Mouse (Mus musculus): ENCODE results near the gene Zfp663. TPM values are rescaled to one million over a fixed set of nuclear protein-coding genes. Genes with fewer than 3 reads are reported as not detected.

The Zfp663 gene
- 3.0 and 3.2 TPM in 2 replicates for polyA plus RNA-seq (2016; fragmentation: Nextera tagmentation; extraction: Ambion mirVana)

DNA sequence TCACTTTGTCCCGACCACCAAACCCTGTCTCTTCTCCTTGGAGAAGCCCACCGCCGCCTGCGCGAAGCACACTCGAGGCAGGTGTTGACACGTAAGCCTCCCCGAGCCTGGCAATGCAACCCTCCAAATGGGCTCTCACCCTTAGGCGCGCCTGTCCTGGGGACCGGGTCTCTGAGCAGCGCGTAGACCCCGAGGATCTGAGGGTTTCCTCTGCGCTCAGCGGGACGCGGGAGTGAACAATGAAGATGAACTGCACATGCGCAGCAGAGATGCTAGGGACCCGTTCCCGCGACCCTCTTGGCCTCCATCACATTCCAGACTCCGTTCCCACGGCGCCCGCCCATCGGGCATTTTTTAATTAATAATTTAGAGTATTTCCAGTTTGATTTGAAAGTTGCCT, at the start of gene Zfp663:
Gene Zfp663 (minus strand): TSS at position 234 of the 400 bp plus-strand sequence.
- peaks cover 36% of the 10 kb centered on the region for H3K4me1 ChIP-seq
- WGBS, result 1% methylated on average over 27 of the region's 27 CpGs
- H3K4me3 ChIP-seq, result peak within 1 kb of the TSS; percentile 63
- no peaks in the 10 kb centered on the region for H3K9me3 ChIP-seq
- H3K27me3 ChIP-seq (replicated peaks; ENCODE audit: low read depth, poor library complexity, severe bottlenecking), result peaks cover 47% of the 10 kb centered on the region
- peak within 1 kb of the TSS; percentile 86 for H3K27ac ChIP-seq (replicated peaks)
- no peaks in the 10 kb centered on the region for H3K36me3 ChIP-seq (replicated peaks)
- DNase-seq (ENCODE audit: low spot score), result peak; percentile 71

DNA sequence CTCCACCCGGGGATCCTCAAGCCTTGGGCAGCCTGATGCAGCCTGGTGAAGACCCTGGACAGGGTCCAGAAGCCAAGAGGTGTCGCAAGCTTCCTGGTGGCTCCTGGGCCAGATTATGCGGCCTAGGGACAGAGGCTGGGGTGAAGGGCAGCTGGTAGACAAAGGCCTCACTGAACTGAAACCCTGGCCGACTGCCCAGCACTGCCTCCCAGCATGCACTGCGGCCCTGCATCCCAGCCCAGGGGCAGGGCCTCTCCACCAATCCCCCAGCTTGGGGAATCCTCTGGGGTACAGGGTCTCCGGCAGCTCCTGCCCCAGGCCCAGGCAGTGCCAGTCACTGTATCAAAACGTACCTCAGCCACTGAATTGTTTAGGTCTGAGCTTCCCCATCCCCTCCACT, 48.8 kb upstream of the Zfp663 start:
- Histone ChIP-seq H3K4me1 (peaks cover 59% of the 10 kb centered on the region), H3K9me3 (no peaks in the 10 kb centered on the region), H3K36me3 (replicated peaks) (no peaks in the 10 kb centered on the region), H3K27ac (replicated peaks) (peak overlapping the region; percentile 83), H3K4me3 (no peak overlapping the region), H3K27me3 (replicated peaks; ENCODE audit: low read depth, poor library complexity, severe bottlenecking) (no peaks in the 10 kb centered on the region)
- peak; percentile 37 for DNase-seq (ENCODE audit: low spot score)
- WGBS, result 60% methylated on average over 7 of the region's 7 CpGs

DNA sequence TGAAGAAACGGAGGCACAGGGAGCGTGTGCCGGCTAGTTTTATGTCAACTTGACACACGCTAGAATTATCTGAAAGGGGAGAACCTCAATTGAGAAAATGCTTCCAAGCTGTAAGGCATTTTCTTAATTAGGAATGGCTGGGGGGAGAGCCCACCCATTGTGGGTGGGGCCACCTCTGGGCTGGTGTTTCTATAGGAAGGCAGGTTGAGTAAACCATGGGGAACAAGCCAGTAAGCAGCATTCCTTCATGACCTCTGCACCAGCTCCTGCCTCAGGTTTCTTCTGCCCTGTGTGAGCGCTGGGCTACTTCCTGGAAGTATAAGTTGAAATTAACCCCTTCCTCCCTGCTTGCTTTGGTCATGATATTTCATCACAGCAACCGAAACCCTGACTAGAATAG, 47.3 kb upstream of the Zfp663 start:
- Histone ChIP-seq H3K4me1 (peaks cover 59% of the 10 kb centered on the region), H3K27me3 (replicated peaks; ENCODE audit: low read depth, poor library complexity, severe bottlenecking) (no peaks in the 10 kb centered on the region), H3K27ac (replicated peaks) (peak overlapping the region; percentile 83), H3K36me3 (replicated peaks) (no peaks in the 10 kb centered on the region), H3K9me3 (no peaks in the 10 kb centered on the region), H3K4me3 (0 out of 2 replicates have a peak overlapping the region, but pooled peaks have one; percentile 24)
- peak; percentile 86 for DNase-seq (ENCODE audit: low spot score)
- WGBS, result 28% methylated on average over 6 of the region's 6 CpGs

DNA sequence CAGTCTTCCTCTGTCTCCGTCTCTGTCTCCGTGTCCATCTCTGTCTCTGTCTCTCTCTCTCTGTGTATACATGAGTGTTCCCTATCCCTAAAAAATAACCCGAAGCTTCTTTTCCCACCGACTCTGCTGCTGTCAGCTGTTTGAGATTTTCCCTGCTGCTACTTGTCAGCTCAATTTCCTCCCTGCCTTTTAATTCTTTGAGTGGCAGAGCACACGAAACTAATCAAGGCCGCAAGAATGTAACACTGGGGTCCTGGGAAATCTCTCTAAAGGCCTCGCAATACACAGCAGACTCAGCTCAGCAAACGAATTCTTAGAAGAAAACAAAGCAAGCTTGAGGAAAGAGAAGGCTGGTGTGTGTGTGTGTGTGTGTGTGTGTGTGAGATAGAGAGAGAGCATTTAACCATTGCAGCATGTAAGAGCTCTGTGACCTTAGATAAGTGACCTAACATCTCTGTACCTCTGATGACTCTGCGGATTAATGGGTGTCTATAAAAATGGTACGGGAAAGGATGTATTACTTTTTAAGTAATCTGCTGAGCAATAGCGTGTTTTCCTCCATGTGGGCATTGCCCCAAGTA, 46.7 kb upstream of the Zfp663 start:
- DNase-seq (ENCODE audit: low spot score), result peak; percentile 59
- Histone ChIP-seq H3K36me3 (replicated peaks) (no peaks in the 10 kb centered on the region), H3K4me3 (peak overlapping the region; percentile 24; the same call in 1 of the 2 replicates), H3K9me3 (no peaks in the 10 kb centered on the region), H3K27me3 (replicated peaks; ENCODE audit: low read depth, poor library complexity, severe bottlenecking) (no peaks in the 10 kb centered on the region), H3K27ac (replicated peaks) (peak overlapping the region; percentile 83), H3K4me1 (peaks cover 55% of the 10 kb centered on the region)
- WGBS, result 28% methylated on average over 11 of the region's 11 CpGs

DNA sequence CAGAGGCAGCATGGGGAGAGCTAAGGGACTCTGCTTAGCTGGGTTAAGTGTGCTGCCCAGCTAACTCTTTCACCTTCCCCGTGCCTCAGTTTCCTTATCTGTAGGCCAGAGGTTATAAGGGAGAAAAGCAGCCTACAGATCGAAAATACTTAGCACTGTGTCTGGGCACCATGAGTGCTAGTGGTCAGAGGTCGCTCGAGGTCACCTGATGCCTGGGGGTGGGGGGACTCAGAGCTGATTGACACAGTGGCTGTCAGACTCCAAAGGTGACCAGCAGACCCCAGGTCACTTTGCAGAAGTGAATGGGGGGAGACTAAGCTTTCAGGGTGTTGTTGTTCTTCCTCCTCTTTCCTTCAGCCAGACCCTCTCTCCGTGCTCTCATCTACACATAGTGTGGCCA, 45.8 kb upstream of the Zfp663 start:
- Histone ChIP-seq H3K4me3 (no peak overlapping the region; the same call in 1 of the 2 replicates), H3K36me3 (replicated peaks) (no peaks in the 10 kb centered on the region), H3K27ac (replicated peaks) (peak overlapping the region; percentile 83), H3K9me3 (no peaks in the 10 kb centered on the region), H3K27me3 (replicated peaks; ENCODE audit: low read depth, poor library complexity, severe bottlenecking) (no peaks in the 10 kb centered on the region), H3K4me1 (peaks cover 46% of the 10 kb centered on the region)
- 46% methylated on average over 5 of the region's 5 CpGs for WGBS
- DNase-seq (ENCODE audit: low spot score), result no peak

DNA sequence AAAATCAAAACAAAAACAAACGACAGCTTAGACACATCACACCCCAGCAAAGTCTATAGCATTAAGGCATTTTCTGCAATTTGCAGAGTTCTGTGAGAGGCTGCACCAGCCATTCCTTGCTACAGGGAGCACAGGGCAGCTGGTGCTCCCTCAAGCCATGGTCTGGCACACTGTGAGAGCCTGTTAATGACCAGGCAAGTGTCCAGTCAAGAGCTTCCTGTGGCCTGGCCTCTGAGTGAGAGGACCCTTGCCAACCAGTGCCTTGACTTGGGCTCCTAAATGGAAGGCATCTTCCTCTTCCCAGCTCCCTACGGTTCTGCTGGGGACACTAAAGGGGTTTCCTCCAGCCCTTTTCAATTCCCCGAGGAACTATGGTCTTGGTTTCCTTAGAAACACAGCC, 45.4 kb upstream of the Zfp663 start:
- Histone ChIP-seq H3K27me3 (replicated peaks; ENCODE audit: low read depth, poor library complexity, severe bottlenecking) (no peaks in the 10 kb centered on the region), H3K4me1 (peaks cover 41% of the 10 kb centered on the region), H3K27ac (replicated peaks) (peak overlapping the region; percentile 83), H3K36me3 (replicated peaks) (no peaks in the 10 kb centered on the region), H3K9me3 (no peaks in the 10 kb centered on the region), H3K4me3 (no peak overlapping the region)
- DNase-seq (ENCODE audit: low spot score), result no peak
- WGBS, result 43% methylated on average over 3 of the region's 3 CpGs

DNA sequence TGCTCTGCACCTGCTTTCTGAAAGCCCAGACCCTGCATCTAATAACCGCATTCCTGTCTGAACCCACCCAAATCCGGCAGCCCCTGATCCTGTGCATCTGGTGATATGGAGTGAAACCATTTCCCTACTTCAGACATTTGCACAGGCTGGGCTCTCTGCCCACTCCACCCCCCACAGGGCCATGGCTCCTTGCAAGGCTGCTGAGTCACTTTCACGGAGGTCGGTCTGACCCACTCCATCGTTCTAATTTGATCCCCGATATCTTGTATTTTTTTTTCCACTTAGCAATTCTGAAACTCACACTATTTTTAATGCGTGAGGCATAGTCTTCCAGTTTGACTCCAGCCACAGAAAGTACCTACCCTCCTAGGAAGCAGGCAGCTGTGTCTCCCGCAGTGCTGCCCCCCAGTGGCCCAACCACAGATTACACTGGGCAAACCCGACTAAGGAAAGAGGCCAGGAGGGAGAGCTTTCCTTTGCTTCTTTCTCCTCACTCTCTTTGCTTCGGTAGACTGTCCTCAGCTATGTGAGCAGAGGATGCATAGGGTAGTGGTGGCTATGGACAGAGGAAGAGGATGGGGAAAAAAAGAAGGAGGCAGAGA, 39.3 kb upstream of the Zfp663 start:
- no peaks in the 10 kb centered on the region for H3K27me3 ChIP-seq (replicated peaks; ENCODE audit: low read depth, poor library complexity, severe bottlenecking)
- no peaks in the 10 kb centered on the region for H3K36me3 ChIP-seq (replicated peaks)
- no peak overlapping the region for H3K27ac ChIP-seq (replicated peaks)
- WGBS, result 50% methylated on average over 10 of the region's 10 CpGs
- peak; percentile 83 for DNase-seq (ENCODE audit: low spot score)
- no peaks in the 10 kb centered on the region for H3K9me3 ChIP-seq
- H3K4me3 ChIP-seq, result no peak overlapping the region
- H3K4me1 ChIP-seq, result peaks cover 42% of the 10 kb centered on the region

DNA sequence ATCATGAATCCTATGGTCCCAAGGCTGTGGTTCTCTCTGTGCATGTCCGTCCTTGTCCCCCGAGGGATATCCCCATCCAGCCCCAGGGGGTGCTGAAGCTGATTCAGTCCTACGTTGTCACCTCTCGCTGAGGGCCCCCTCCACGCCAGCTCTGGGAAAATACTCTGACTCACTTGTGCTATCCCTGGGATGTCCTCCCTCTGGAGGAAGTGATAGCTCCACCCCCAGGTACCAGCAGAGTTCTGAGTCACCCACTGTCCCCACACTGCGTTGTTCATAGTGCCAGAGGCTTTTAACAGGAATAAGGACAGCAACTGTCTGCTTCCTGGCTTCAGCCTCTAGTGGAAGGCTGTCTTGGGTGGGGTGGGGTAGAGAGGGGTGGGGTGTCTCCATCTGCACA, 36.8 kb upstream of the Zfp663 start:
- Histone ChIP-seq H3K27me3 (replicated peaks; ENCODE audit: low read depth, poor library complexity, severe bottlenecking) (no peaks in the 10 kb centered on the region), H3K9me3 (no peaks in the 10 kb centered on the region), H3K27ac (replicated peaks) (no peak overlapping the region), H3K36me3 (replicated peaks) (no peaks in the 10 kb centered on the region), H3K4me3 (no peak overlapping the region), H3K4me1 (peaks cover 60% of the 10 kb centered on the region)
- DNase-seq (ENCODE audit: low spot score), result no peak
- 54% methylated on average over 6 of the region's 6 CpGs for WGBS

DNA sequence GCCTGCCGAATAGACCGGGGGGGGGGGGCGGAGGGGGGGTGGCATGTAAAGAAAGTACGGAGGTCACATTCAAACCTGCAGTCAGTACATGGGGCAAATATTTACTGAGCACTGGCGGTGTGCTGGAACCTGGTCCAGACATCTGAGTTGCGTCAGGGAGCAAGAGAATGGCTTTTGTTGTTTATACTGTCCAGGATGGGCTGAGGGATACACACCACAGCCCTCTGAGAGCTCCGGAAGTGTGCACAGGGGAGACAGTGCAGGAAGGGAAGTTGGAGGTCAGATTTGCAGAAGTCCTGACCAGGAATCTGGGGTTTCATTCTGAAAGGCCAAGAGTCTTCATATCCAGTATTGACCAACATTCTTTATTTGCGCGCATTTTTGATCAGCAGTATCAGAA, 36.4 kb upstream of the Zfp663 start:
- Histone ChIP-seq H3K4me3 (no peak overlapping the region), H3K36me3 (replicated peaks) (no peaks in the 10 kb centered on the region), H3K27me3 (replicated peaks; ENCODE audit: low read depth, poor library complexity, severe bottlenecking) (no peaks in the 10 kb centered on the region), H3K27ac (replicated peaks) (0 out of 2 replicates have a peak overlapping the region, but pooled peaks have one; percentile 19), H3K4me1 (peaks cover 64% of the 10 kb centered on the region), H3K9me3 (no peaks in the 10 kb centered on the region)
- WGBS, result 68% methylated on average over 9 of the region's 9 CpGs
- DNase-seq (ENCODE audit: low spot score), result no peak

DNA sequence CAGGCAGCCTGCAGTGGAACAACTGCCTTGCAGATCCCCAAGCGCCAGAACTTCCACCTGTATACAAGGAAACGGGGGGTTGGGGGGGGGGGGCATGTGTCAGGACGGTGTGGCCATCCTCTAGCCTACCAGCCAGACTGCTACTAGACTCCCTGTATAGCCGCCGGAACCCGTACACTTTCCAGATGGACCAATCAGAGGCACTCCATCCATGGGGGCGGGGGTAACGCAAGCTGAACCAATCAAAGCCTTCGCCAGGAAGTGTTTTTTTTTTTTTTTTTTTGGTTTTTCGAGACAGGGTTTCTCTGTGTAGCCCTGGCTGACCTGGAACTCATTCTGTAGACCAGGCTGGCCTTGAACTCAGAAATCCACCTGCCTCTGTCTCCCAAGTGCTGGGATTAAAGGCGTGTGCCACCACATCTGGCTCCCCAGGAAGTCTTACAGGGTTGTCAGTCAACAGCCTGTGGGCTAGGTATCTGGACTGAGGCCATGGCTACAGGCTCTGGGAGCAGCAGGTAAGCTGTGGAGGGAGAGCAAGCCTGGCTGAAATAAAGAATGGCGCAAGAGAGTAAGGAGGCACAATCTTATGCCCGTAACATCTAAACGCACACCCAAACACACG, 29.7 kb upstream of the Zfp663 start:
- H3K4me1 ChIP-seq, result peaks cover 58% of the 10 kb centered on the region
- no peaks in the 10 kb centered on the region for H3K27me3 ChIP-seq (replicated peaks; ENCODE audit: low read depth, poor library complexity, severe bottlenecking)
- WGBS, result 53% methylated on average over 15 of the region's 15 CpGs
- H3K27ac ChIP-seq (replicated peaks), result peak overlapping the region; percentile 88
- H3K4me3 ChIP-seq, result peak overlapping the region; percentile 35
- peak; percentile 76 for DNase-seq (ENCODE audit: low spot score)
- H3K9me3 ChIP-seq, result no peaks in the 10 kb centered on the region
- H3K36me3 ChIP-seq (replicated peaks), result no peaks in the 10 kb centered on the region

DNA sequence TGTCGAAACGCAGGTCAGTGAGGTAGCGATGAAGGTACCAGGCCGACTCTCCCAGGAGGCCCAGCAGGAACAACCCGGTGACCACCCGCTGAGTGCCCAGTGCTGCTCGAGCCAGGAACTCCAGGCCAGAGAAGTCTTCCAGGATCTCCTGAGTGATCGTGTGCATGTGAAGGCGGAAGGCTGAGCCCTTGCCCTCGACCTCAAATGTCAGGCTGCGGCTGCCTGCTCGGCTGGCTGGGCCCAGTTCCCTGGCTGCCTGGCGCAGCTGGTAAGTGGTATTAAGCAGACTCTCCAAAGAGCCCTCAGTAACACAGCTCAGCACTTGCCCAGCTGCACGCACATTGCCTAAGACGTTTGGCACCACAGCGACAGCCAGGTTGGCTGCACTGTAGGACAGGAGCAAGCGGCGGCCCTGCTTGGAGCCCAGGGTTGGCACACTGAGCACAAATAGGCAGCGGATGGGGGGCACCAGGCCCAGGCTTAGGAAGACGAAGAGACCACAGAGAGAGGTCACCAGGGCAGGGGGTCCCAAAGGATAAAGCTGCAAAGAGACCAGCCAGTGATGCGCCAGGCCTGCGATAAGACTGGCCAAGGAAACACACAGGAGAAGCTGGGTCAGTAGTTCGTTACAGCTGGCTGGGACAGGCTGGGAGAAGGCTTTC, 29.1 kb upstream of the Zfp663 start:
- Histone ChIP-seq H3K27me3 (replicated peaks; ENCODE audit: low read depth, poor library complexity, severe bottlenecking) (no peaks in the 10 kb centered on the region), H3K9me3 (no peaks in the 10 kb centered on the region), H3K36me3 (replicated peaks) (no peaks in the 10 kb centered on the region), H3K27ac (replicated peaks) (peak overlapping the region; percentile 88), H3K4me1 (peaks cover 55% of the 10 kb centered on the region), H3K4me3 (peak overlapping the region; percentile 35)
- 59% methylated on average over 23 of the region's 23 CpGs for WGBS
- DNase-seq (ENCODE audit: low spot score), result no peak

DNA sequence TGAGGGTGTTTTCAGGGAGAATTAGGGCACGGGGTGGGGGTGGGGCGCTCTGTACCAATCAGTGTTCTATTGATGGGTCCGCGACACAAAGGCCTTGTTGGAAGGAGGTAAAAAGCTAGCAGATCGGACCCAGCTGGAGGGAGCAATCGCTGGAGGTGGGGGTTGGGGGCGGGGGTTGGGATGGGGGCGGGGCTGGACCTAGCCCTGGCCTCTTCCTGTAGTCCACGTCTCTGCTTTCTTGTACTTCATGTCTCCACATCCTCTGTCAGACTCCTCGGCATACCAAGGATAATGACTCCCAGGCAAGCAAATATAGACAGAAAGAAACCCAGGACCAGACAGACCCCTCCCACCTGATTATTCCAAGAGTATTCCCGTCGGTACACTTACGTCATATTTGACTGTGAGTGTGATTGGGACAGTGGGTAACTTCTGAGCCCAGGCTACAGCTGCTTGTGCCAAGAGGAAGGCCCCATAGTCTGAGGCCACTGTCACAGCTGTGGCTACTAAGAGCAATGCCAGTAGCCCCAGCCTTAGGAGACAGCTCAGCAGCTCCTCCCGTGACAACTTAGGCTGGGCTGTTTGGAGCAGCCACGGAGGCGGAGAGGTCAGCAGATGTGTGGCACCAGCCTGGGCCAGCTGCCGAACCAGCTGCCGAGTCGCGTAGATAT, 28.4 kb upstream of the Zfp663 start:
- H3K27ac ChIP-seq (replicated peaks), result peak overlapping the region; percentile 88
- H3K27me3 ChIP-seq (replicated peaks; ENCODE audit: low read depth, poor library complexity, severe bottlenecking), result no peaks in the 10 kb centered on the region
- peak overlapping the region; percentile 35 for H3K4me3 ChIP-seq
- no peaks in the 10 kb centered on the region for H3K36me3 ChIP-seq (replicated peaks)
- peak; percentile 87 for DNase-seq (ENCODE audit: low spot score)
- H3K4me1 ChIP-seq, result peaks cover 56% of the 10 kb centered on the region
- no peaks in the 10 kb centered on the region for H3K9me3 ChIP-seq
- WGBS, result 26% methylated on average over 20 of the region's 20 CpGs
